Mouse (Mus musculus): ENCODE measurements around the gene Nudt22.

DNA sequence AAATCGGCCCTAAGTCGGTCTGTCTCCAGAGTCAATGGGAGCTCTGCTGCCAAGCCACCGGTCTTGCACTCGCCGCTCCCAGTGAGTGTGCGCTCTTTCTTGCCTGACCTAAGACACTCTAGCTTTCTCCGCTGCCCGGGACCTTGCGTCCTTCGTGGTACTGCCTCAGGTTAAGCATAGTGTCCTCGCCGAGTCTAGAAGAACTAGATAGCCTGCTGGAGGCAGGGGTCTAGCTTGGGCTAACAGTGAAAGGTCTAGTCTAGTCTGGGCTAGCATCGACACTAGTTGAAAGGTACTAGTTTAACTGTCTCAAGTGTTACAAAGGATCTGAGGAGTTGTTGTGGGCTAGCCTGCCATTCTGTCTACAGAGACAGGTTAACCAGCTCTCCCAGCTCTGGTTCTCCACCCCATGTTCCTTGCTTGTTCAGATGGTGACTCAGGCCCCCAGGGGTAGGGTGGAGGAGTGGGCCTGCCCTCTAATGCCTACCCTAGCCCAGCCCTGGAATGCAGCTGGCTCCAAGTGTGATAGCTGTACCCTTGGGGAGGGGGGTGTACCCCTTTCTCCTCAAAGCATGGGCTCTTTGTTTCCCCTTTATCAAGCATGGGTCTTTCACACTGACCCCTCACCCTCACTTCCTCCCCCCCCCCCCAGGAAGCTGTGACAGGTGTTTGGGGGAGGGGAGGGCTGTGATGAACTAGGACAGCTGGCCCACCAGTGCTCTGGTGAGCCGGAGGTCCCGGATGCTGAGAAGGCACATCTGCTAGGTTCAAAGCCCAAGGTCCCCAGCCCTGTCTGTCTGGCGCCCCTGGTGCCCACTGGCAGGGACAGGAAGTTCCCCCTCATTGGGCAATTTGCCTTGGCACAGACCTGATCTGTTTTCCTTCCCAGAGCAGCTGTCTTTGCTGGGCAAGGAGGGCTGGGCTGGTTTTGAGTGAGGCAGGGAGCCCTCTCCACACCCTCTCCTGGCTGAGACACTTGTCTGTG, 20.1 kb downstream of the Nudt22 start, which contains the start of gene Plcb3:
- peak; percentile 57 for TF ChIP-seq CTCF (IDR thresholded peaks at IDR 0.05)
- 0 out of 2 replicates have a peak, but pooled peaks have one; percentile 14 for TF ChIP-seq EP300 (IDR thresholded peaks at IDR 0.05)
